Mouse (Mus musculus): ENCODE data around the gene Soat2. TPM values are rescaled to one million over a fixed set of nuclear protein-coding genes. Genes with fewer than 3 reads are reported as not detected.
A peak's percentile ranks its signal among the peaks of the same experiment; 100 is the strongest.

The Soat2 gene
- polyA plus RNA-seq, 1 experiment from 2014 or later: 0.17 TPM

GRCm38 (mm10) chr15:102156836-102157235, 6.5 kb downstream of the Soat2 start:
- ATAC-seq (ENCODE audit: insufficient number of reproducible peaks, insufficient read depth, low FRiP score, low TSS enrichment): peak; percentile 12; the same call in 1 of the 2 replicates
- Histone ChIP-seq H3K9me3 (no peaks in the 10 kb centered on the region), H3K9ac (no peak overlapping the region), H3K4me2 (replicated peaks) (no peak overlapping the region), H3K36me3 (no peaks in the 10 kb centered on the region), H3K4me3 (no peak overlapping the region), H3K4me1 (peaks cover 2% of the 10 kb centered on the region; the same call in 1 of the 2 replicates), H3K27ac (no peak overlapping the region), H3K27me3 (no peaks in the 10 kb centered on the region)
- WGBS: 33% methylated on average over 20 of the region's 20 CpGs

GRCm38 (mm10) chr15:102160415-102161060, 10.2 kb downstream of the Soat2 start:
- no peak overlapping the region for H3K27ac ChIP-seq
- no peak for ATAC-seq (ENCODE audit: insufficient number of reproducible peaks, insufficient read depth, low FRiP score, low TSS enrichment)
- H3K4me1 ChIP-seq: no peaks in the 10 kb centered on the region; the same call in 1 of the 2 replicates
- H3K4me3 ChIP-seq: no peak overlapping the region
- no peaks in the 10 kb centered on the region for H3K36me3 ChIP-seq
- H3K9ac ChIP-seq: no peak overlapping the region
- H3K4me2 ChIP-seq (replicated peaks): no peak overlapping the region
- H3K9me3 ChIP-seq: no peaks in the 10 kb centered on the region
- WGBS: 54% methylated on average over 27 of the region's 27 CpGs
- H3K27me3 ChIP-seq: no peaks in the 10 kb centered on the region

- Histone ChIP-seq H3K27me3 (no peaks in the 10 kb centered on the region), H3K4me2 (replicated peaks) (no peak overlapping the region), H3K36me3 (no peaks in the 10 kb centered on the region), H3K9ac (no peak overlapping the region), H3K9me3 (no peaks in the 10 kb centered on the region), H3K4me3 (no peak overlapping the region), H3K27ac (no peak overlapping the region), H3K4me1 (peaks cover 21% of the 10 kb centered on the region)
- no peak for ATAC-seq (ENCODE audit: insufficient number of reproducible peaks, insufficient read depth, low FRiP score, low TSS enrichment)
- 65% methylated on average over 3 of the region's 3 CpGs for WGBS
These were observed 13.8 kb downstream of the Soat2 start for GRCm38 (mm10) chr15:102163900-102164693.

GRCm38 (mm10) chr15:102165468-102166100, 15.3 kb downstream of the Soat2 start:
- Histone ChIP-seq H3K9ac (no peak overlapping the region), H3K9me3 (no peaks in the 10 kb centered on the region), H3K36me3 (no peaks in the 10 kb centered on the region), H3K4me3 (no peak overlapping the region), H3K27ac (0 out of 2 replicates have a peak overlapping the region, but pooled peaks have one; percentile 38), H3K4me2 (replicated peaks) (no peak overlapping the region), H3K27me3 (no peaks in the 10 kb centered on the region), H3K4me1 (peaks cover 26% of the 10 kb centered on the region)
- WGBS: 45% methylated on average over 6 of the region's 6 CpGs
- no peak for ATAC-seq (ENCODE audit: insufficient number of reproducible peaks, insufficient read depth, low FRiP score, low TSS enrichment)

GRCm38 (mm10) chr15:102167620-102168021, 17.3 kb downstream of the Soat2 start:
- Histone ChIP-seq H3K4me1 (peaks cover 26% of the 10 kb centered on the region), H3K27ac (peak overlapping the region; percentile 67), H3K36me3 (no peaks in the 10 kb centered on the region), H3K27me3 (no peaks in the 10 kb centered on the region), H3K4me2 (replicated peaks) (0 out of 2 replicates have a peak overlapping the region, but pooled peaks have one; percentile 4), H3K4me3 (no peak overlapping the region), H3K9me3 (no peaks in the 10 kb centered on the region), H3K9ac (no peak overlapping the region)
- peak; percentile 78 for ATAC-seq (ENCODE audit: insufficient number of reproducible peaks, insufficient read depth, low FRiP score, low TSS enrichment)
- WGBS: 24% methylated on average over 6 of the region's 6 CpGs

GRCm38 (mm10) chr15:102169064-102169463, 18.7 kb downstream of the Soat2 start:
- Histone ChIP-seq H3K9me3 (no peaks in the 10 kb centered on the region), H3K27me3 (no peaks in the 10 kb centered on the region), H3K9ac (no peak overlapping the region), H3K36me3 (no peaks in the 10 kb centered on the region), H3K4me2 (replicated peaks) (no peak overlapping the region), H3K27ac (no peak overlapping the region), H3K4me1 (peaks cover 26% of the 10 kb centered on the region), H3K4me3 (no peak overlapping the region)
- ATAC-seq (ENCODE audit: insufficient number of reproducible peaks, insufficient read depth, low FRiP score, low TSS enrichment): no peak
- 52% methylated on average over 2 of the region's 2 CpGs for WGBS

- H3K36me3 ChIP-seq: peaks cover 8% of the 10 kb centered on the region; the same call in 1 of the 2 replicates
- no peaks in the 10 kb centered on the region for H3K9me3 ChIP-seq
- H3K9ac ChIP-seq: no peak overlapping the region
- ATAC-seq (ENCODE audit: insufficient number of reproducible peaks, insufficient read depth, low FRiP score, low TSS enrichment): no peak
- no peak overlapping the region for H3K4me3 ChIP-seq
- H3K27ac ChIP-seq: no peak overlapping the region
- no peaks in the 10 kb centered on the region for H3K27me3 ChIP-seq
- WGBS: 74% methylated on average over 3 of the region's 3 CpGs
- no peak overlapping the region for H3K4me2 ChIP-seq (replicated peaks)
- H3K4me1 ChIP-seq: peaks cover 10% of the 10 kb centered on the region
These were observed 23.3 kb downstream of the Soat2 start for GRCm38 (mm10) chr15:102173581-102173980.

GRCm38 (mm10) chr15:102175736-102176319, 25.5 kb downstream of the Soat2 start:
- Histone ChIP-seq H3K9ac (no peak overlapping the region), H3K27me3 (no peaks in the 10 kb centered on the region), H3K36me3 (peaks cover 22% of the 10 kb centered on the region), H3K4me3 (no peak overlapping the region), H3K4me2 (replicated peaks) (no peak overlapping the region), H3K9me3 (no peaks in the 10 kb centered on the region), H3K4me1 (no peaks in the 10 kb centered on the region; the same call in 1 of the 2 replicates), H3K27ac (no peak overlapping the region)
- WGBS: 79% methylated on average over 16 of the region's 16 CpGs
- no peak for ATAC-seq (ENCODE audit: insufficient number of reproducible peaks, insufficient read depth, low FRiP score, low TSS enrichment)

- H3K27me3 ChIP-seq: no peaks in the 10 kb centered on the region
- no peak overlapping the region for H3K27ac ChIP-seq
- H3K9me3 ChIP-seq: no peaks in the 10 kb centered on the region
- peaks cover 22% of the 10 kb centered on the region for H3K36me3 ChIP-seq
- H3K4me1 ChIP-seq: no peaks in the 10 kb centered on the region; the same call in 1 of the 2 replicates
- WGBS: 87% methylated on average over 7 of the region's 7 CpGs
- ATAC-seq (ENCODE audit: insufficient number of reproducible peaks, insufficient read depth, low FRiP score, low TSS enrichment): no peak
- no peak overlapping the region for H3K4me3 ChIP-seq
- no peak overlapping the region for H3K4me2 ChIP-seq (replicated peaks)
- H3K9ac ChIP-seq: no peak overlapping the region
These were observed 26.4 kb downstream of the Soat2 start for GRCm38 (mm10) chr15:102176571-102177316.

GRCm38 (mm10) chr15:102177417-102177816, 27.1 kb downstream of the Soat2 start:
- Histone ChIP-seq H3K27me3 (no peaks in the 10 kb centered on the region), H3K9ac (no peak overlapping the region), H3K4me3 (no peak overlapping the region), H3K4me2 (replicated peaks) (no peak overlapping the region), H3K36me3 (peaks cover 22% of the 10 kb centered on the region), H3K4me1 (no peaks in the 10 kb centered on the region; the same call in 1 of the 2 replicates), H3K27ac (no peak overlapping the region), H3K9me3 (no peaks in the 10 kb centered on the region)
- no peak for ATAC-seq (ENCODE audit: insufficient number of reproducible peaks, insufficient read depth, low FRiP score, low TSS enrichment)
- 83% methylated on average over 8 of the region's 8 CpGs for WGBS

- peaks cover 26% of the 10 kb centered on the region for H3K36me3 ChIP-seq
- no peak overlapping the region for H3K4me3 ChIP-seq
- H3K27ac ChIP-seq: no peak overlapping the region
- ATAC-seq (ENCODE audit: insufficient number of reproducible peaks, insufficient read depth, low FRiP score, low TSS enrichment): no peak
- no peak overlapping the region for H3K4me2 ChIP-seq (replicated peaks)
- H3K4me1 ChIP-seq: no peaks in the 10 kb centered on the region; the same call in 1 of the 2 replicates
- H3K9me3 ChIP-seq: no peaks in the 10 kb centered on the region
- 30% methylated on average over 6 of the region's 6 CpGs for WGBS
- no peak overlapping the region for H3K9ac ChIP-seq
- no peaks in the 10 kb centered on the region for H3K27me3 ChIP-seq
These were observed 28.0 kb downstream of the Soat2 start for GRCm38 (mm10) chr15:102178279-102178678.
